Mouse (Mus musculus) midbrain, postnatal 0 days (tissue): Measurements from ENCODE around the gene Tsc22d2. TPM values are rescaled to one million over a fixed set of nuclear protein-coding genes. Genes with fewer than 3 reads are reported as not detected.

Source experiments
- ATAC-seq: fragments of 200-750 bp; cut with Nextera tagmentation; 2 replicates; pipeline ENCODE4 v1.8.0; 2017; ENCODE audit warnings: moderate number of reproducible peaks, mild to moderate bottlenecking, moderate TSS enrichment, moderate library complexity; ENCODE audit not compliant: low FRiP score
- DNase-seq: peaks from one replicate; pipeline ENCODE4 v3.0.0-alpha.2; 2015; ENCODE audit warnings: low spot score
- H3K27ac ChIP-seq: fragments of 300-500 bp; sonication (generic); 2 replicates; pipeline ENCODE4 v1.5.1; 2014; ENCODE audit warnings: low read depth, mild to moderate bottlenecking, low read length, mixed read lengths
- H3K27me3 ChIP-seq: fragments of 300-500 bp; sonication (generic); 2 replicates; pipeline ENCODE4 v1.6.1; 2014; ENCODE audit warnings: low read length, control low read depth, mixed read lengths; ENCODE audit not compliant: insufficient read depth
- H3K36me3 ChIP-seq: fragments of 300-500 bp; sonication (generic); 2 replicates; pipeline ENCODE4 v1.6.1; 2014; ENCODE audit warnings: low read length, control low read depth, mixed read lengths; ENCODE audit not compliant: insufficient read depth
- H3K4me1 ChIP-seq: fragments of 300-500 bp; sonication (generic); 2 replicates; pipeline ENCODE4 v1.6.1; 2014; ENCODE audit warnings: mild to moderate bottlenecking, control low read depth, antibody characterized with exemption, low read length, mixed read lengths; ENCODE audit not compliant: insufficient read depth
- H3K4me2 ChIP-seq: fragments of 300-500 bp; sonication (generic); 2 replicates; pipeline ENCODE4 v1.6.1; 2014; ENCODE audit warnings: low read depth, mild to moderate bottlenecking, low read length, mixed read lengths; ENCODE audit not compliant: poor library complexity, severe bottlenecking
- H3K4me3 ChIP-seq: fragments of 300-500 bp; sonication (generic); 2 replicates; pipeline ENCODE4 v1.5.1; 2014; ENCODE audit warnings: low read depth, mild to moderate bottlenecking, low read length, moderate library complexity
- H3K9ac ChIP-seq: fragments of 300-500 bp; sonication (generic); replicated peaks from 2 replicates; pipeline ENCODE4 v1.6.1; 2014; ENCODE audit warnings: mild to moderate bottlenecking, low read length, moderate library complexity, mixed read lengths; ENCODE audit not compliant: poor library complexity, severe bottlenecking
- H3K9me3 ChIP-seq: fragments of 300-500 bp; sonication (generic); 2 replicates; pipeline ENCODE4 v1.6.1; 2016; ENCODE audit warnings: low read length, control low read depth
- CTCF ChIP-seq: IDR thresholded peaks from 2 replicates; pipeline ENCODE4 v1.5.1; 2016; ENCODE audit warnings: antibody characterized with exemption, mild to moderate bottlenecking
- WGBS: fragments of 180-500 bp; shearing (Covaris S2); extraction: QIAGEN DNeasy Blood & Tissue Kit; methylation state at CpG from one replicate; pipeline ENCODE4 v1.1.7; 2014; 5-methylcytosine and 5-hydroxymethylcytosine counted together
- polyA plus RNA-seq: library from polyadenylated mRNA; unstranded; fragments of >200 nt; fragmentation: Nextera tagmentation; extraction: Ambion mirVana; gene quantifications from 2 replicates; pipeline ENCODE4 v1.2.1, GENCODE M21; 2015
- total RNA-seq: library from RNA; depleted of rRNA; stranded (reverse); fragments of >200 nt; gene quantifications from 2 replicates; pipeline ENCODE4 v1.2.3, GENCODE M21; 2014

The Tsc22d2 gene
- total and polyA plus RNA-seq, 2 experiments from 2014 or later, result 11.7 to 40.3 TPM

GRCm38 (mm10) chr3:58416726-58417437, 2.4 kb downstream of the Tsc22d2 start:
- no peaks in the 10 kb centered on the region for H3K36me3 ChIP-seq
- no peaks in the 10 kb centered on the region for H3K9me3 ChIP-seq
- H3K9ac ChIP-seq, result peak overlapping the region; percentile 86
- peak; percentile 29 for ATAC-seq
- H3K27ac ChIP-seq, result peak overlapping the region; percentile 95
- peak overlapping the region; percentile 73 for H3K4me3 ChIP-seq
- under 1% methylated on average over 37 of the region's 39 CpGs for WGBS
- TF ChIP-seq CTCF, result no peak
- no peaks in the 10 kb centered on the region for H3K27me3 ChIP-seq
- H3K4me1 ChIP-seq, result no peaks in the 10 kb centered on the region; the same call in none of the 2 replicates
- peak overlapping the region; percentile 98 for H3K4me2 ChIP-seq
- peak; percentile 65 for DNase-seq

- Histone ChIP-seq H3K36me3 (no peaks in the 10 kb centered on the region), H3K4me2 (peak overlapping the region; percentile 98), H3K27me3 (no peaks in the 10 kb centered on the region), H3K4me1 (no peaks in the 10 kb centered on the region; the same call in 1 of the 2 replicates), H3K9me3 (no peaks in the 10 kb centered on the region), H3K27ac (no peak overlapping the region), H3K4me3 (peak overlapping the region; percentile 73), H3K9ac (no peak overlapping the region)
- DNase-seq (no peak), ATAC-seq (no peak)
- no peak for TF ChIP-seq CTCF
- WGBS, result 29% methylated on average over 5 of the region's 5 CpGs
Measured at GRCm38 (mm10) chr3:58418724-58419705, 4.5 kb downstream of the Tsc22d2 start.

- TF ChIP-seq CTCF, result no peak
- no peak overlapping the region for H3K27ac ChIP-seq
Measured at GRCm38 (mm10) chr3:58428861-58429260, 14.3 kb downstream of the Tsc22d2 start.

GRCm38 (mm10) chr3:58434414-58434813, 19.9 kb downstream of the Tsc22d2 start:
- no peak for ATAC-seq
- H3K4me3 ChIP-seq, result no peak overlapping the region

More at GRCm38 (mm10) chr3:58428861-58429260, 14.3 kb downstream of the Tsc22d2 start:
- Histone ChIP-seq H3K36me3 (no peaks in the 10 kb centered on the region), H3K4me2 (no peak overlapping the region), H3K4me3 (no peak overlapping the region), H3K4me1 (no peaks in the 10 kb centered on the region), H3K27me3 (no peaks in the 10 kb centered on the region), H3K9ac (no peak overlapping the region), H3K9me3 (no peaks in the 10 kb centered on the region)
- no peak for ATAC-seq
- peak; percentile 33 for DNase-seq
- 73% methylated on average over 1 of the region's 1 CpGs for WGBS

GRCm38 (mm10) chr3:58448230-58448629, 33.7 kb downstream of the Tsc22d2 start:
- Histone ChIP-seq H3K4me2 (no peak overlapping the region), H3K4me3 (no peak overlapping the region), H3K27ac (no peak overlapping the region), H3K9ac (no peak overlapping the region), H3K36me3 (no peaks in the 10 kb centered on the region), H3K9me3 (no peaks in the 10 kb centered on the region), H3K27me3 (no peaks in the 10 kb centered on the region), H3K4me1 (no peaks in the 10 kb centered on the region)
- DNase-seq (peak; percentile 5), ATAC-seq (no peak)
- peak; percentile 48 for TF ChIP-seq CTCF
- 99% methylated on average over 2 of the region's 2 CpGs for WGBS

More at GRCm38 (mm10) chr3:58434414-58434813, 19.9 kb downstream of the Tsc22d2 start:
- Histone ChIP-seq H3K9ac (no peak overlapping the region), H3K9me3 (no peaks in the 10 kb centered on the region), H3K4me2 (no peak overlapping the region), H3K27me3 (no peaks in the 10 kb centered on the region), H3K4me1 (no peaks in the 10 kb centered on the region), H3K36me3 (no peaks in the 10 kb centered on the region), H3K27ac (no peak overlapping the region)
- WGBS, result 98% methylated on average over 2 of the region's 2 CpGs
- DNase-seq, result no peak
- TF ChIP-seq CTCF, result no peak
